Mouse (Mus musculus): ENCODE measurements around the gene Methig1. TPM values are rescaled to one million over a fixed set of nuclear protein-coding genes. Genes with fewer than 3 reads are reported as not detected.
A peak's percentile ranks its signal among the peaks of the same experiment; 100 is the strongest.
"Not testable (repeated sequence)": the region's sequence is repeated elsewhere in the genome, so short reads cannot be mapped to it uniquely, and the experiment has no call there.

The Methig1 gene
- polyA plus RNA-seq, 1 experiment from 2014 or later: 0.62 TPM

- no peak for ATAC-seq (ENCODE audit: low FRiP score)
- Histone ChIP-seq H3K9ac (no peak overlapping the region), H3K27ac (no peak overlapping the region), H3K27me3 (no peaks in the 10 kb centered on the region), H3K9me3 (no peaks in the 10 kb centered on the region), H3K4me2 (no peak overlapping the region), H3K36me3 (no peaks in the 10 kb centered on the region; the same call in 1 of the 2 replicates), H3K4me3 (no peak overlapping the region), H3K4me1 (replicated peaks) (no peaks in the 10 kb centered on the region)
- 65% methylated on average over 14 of the region's 14 CpGs for WGBS
Measured at GRCm38 (mm10) chr15:100346761-100347160, 6.2 kb upstream of the Methig1 start.

- Histone ChIP-seq H3K4me3 (no peak overlapping the region), H3K4me2 (no peak overlapping the region), H3K9ac (no peak overlapping the region), H3K9me3 (no peaks in the 10 kb centered on the region), H3K27me3 (no peaks in the 10 kb centered on the region), H3K27ac (no peak overlapping the region), H3K36me3 (no peaks in the 10 kb centered on the region; the same call in 1 of the 2 replicates), H3K4me1 (replicated peaks) (no peaks in the 10 kb centered on the region)
- WGBS: 52% methylated on average over 2 of the region's 2 CpGs
- ATAC-seq (ENCODE audit: low FRiP score): no peak
Measured at GRCm38 (mm10) chr15:100349496-100349895, 3.5 kb upstream of the Methig1 start.

- Histone ChIP-seq H3K9me3 (no peaks in the 10 kb centered on the region), H3K4me1 (replicated peaks) (no peaks in the 10 kb centered on the region), H3K9ac (no peak overlapping the region), H3K4me3 (no peak overlapping the region), H3K4me2 (no peak overlapping the region), H3K36me3 (no peaks in the 10 kb centered on the region), H3K27ac (no peak overlapping the region), H3K27me3 (no peaks in the 10 kb centered on the region)
- 78% methylated on average over 6 of the region's 6 CpGs for WGBS
- no peak for ATAC-seq (ENCODE audit: low FRiP score)
Measured at GRCm38 (mm10) chr15:100351501-100352060, 1.4 kb upstream of the Methig1 start.

- 94% methylated on average over 11 of the region's 22 CpGs for WGBS
- not testable (repeated sequence) for H3K36me3 ChIP-seq; H3K4me1 ChIP-seq (replicated peaks); H3K9ac ChIP-seq; H3K4me2 ChIP-seq; H3K27me3 ChIP-seq; H3K4me3 ChIP-seq; H3K9me3 ChIP-seq; H3K27ac ChIP-seq; ATAC-seq (ENCODE audit: low FRiP score)
Measured at GRCm38 (mm10) chr15:100353399-100353798, 450 bp downstream of the Methig1 start.

GRCm38 (mm10) chr15:100355876-100356275 is 2.9 kb downstream of the Methig1 start:
- Histone ChIP-seq H3K36me3 (no peaks in the 10 kb centered on the region), H3K4me3 (no peak overlapping the region), H3K27me3 (no peaks in the 10 kb centered on the region), H3K9ac (no peak overlapping the region), H3K9me3 (no peaks in the 10 kb centered on the region), H3K4me1 (replicated peaks) (no peaks in the 10 kb centered on the region), H3K27ac (no peak overlapping the region), H3K4me2 (no peak overlapping the region)
- ATAC-seq (ENCODE audit: low FRiP score): no peak
- 87% methylated on average over 5 of the region's 5 CpGs for WGBS

- no peak for ATAC-seq (ENCODE audit: low FRiP score)
- Histone ChIP-seq H3K27me3 (no peaks in the 10 kb centered on the region), H3K4me3 (no peak within 1 kb of the TSS), H3K4me2 (no peak within 1 kb of the TSS), H3K9ac (no peak within 1 kb of the TSS), H3K4me1 (replicated peaks) (0 out of 2 replicates have a peak, but pooled peaks cover 6% of the 10 kb centered on the region), H3K9me3 (no peaks in the 10 kb centered on the region), H3K27ac (no peak within 1 kb of the TSS), H3K36me3 (no peaks in the 10 kb centered on the region)
- 74% methylated on average over 7 of the region's 7 CpGs for WGBS
Measured at GRCm38 (mm10) chr15:100364242-100364641, 11.3 kb downstream of the Methig1 start, which contains the start of gene Higd1c. Gene Higd1c (plus strand): TSS chr15:100364542.

DNA sequence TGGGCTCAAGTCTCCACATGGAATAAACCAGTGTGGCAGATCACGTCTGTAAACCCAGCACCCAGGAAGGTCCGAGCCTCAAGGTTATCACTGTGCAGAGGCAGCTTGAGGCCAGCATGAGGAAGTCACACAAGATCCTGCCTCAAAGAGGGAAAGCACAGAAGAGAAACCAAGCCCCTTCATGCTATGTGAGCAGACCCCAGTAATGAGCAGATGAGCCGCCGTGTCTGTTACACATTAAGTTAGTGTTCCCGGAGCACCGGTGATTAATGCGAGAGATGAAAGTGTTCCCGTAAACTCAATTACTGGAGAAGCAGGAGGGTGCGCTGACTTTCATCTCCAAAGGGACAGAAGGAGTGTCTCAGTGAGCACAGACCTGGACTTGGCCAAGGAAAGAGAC is 13.0 kb downstream of the Methig1 start:
- whole genome bisulfite sequencing: 52% methylated on average over 9 of the region's 9 CpGs
- H3K9me3 ChIP-seq; H3K36me3 ChIP-seq; H3K4me1 ChIP-seq (replicated peaks); H3K4me3 ChIP-seq; H3K27me3 ChIP-seq; H3K4me2 ChIP-seq; H3K9ac ChIP-seq; ATAC-seq (ENCODE audit: low FRiP score): not testable (repeated sequence)
- H3K27ac ChIP-seq: peak overlapping the region; percentile 48; the same call in 1 of the 2 replicates

DNA sequence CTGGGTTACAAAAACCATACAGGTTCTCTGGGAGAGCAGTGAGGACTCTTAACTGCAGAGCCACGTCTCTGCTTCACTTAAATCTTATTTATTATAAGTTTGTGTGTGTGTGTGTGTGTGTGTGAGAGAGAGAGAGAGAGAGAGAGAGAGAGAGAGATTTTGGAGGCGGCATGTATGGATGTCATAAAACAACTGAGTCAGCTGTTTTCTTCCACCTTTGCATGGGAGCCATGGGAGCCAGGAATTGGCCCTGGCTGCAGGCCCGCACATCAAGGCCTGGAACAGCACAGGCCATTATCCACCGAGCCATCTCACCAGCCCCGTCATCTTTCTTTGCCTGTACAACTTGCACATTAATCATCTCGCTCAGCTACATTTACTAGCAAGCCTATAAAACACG is 14.2 kb downstream of the Methig1 start:
- no peak for ATAC-seq (ENCODE audit: low FRiP score)
- WGBS: 67% methylated on average over 7 of the region's 7 CpGs

GRCm38 (mm10) chr15:100375066-100375465 is 22.1 kb downstream of the Methig1 start:
- Histone ChIP-seq H3K4me2 (no peak overlapping the region), H3K27me3 (no peaks in the 10 kb centered on the region), H3K36me3 (no peaks in the 10 kb centered on the region), H3K9ac (no peak overlapping the region), H3K4me3 (no peak overlapping the region), H3K4me1 (replicated peaks) (no peaks in the 10 kb centered on the region), H3K27ac (no peak overlapping the region), H3K9me3 (no peaks in the 10 kb centered on the region)
- WGBS: 32% methylated on average over 5 of the region's 5 CpGs
- ATAC-seq (ENCODE audit: low FRiP score): no peak

More for the DNA sequence above, 14.2 kb downstream of the Methig1 start:
- H3K9me3 ChIP-seq: no peaks in the 10 kb centered on the region
- no peaks in the 10 kb centered on the region for H3K36me3 ChIP-seq
- no peak overlapping the region for H3K9ac ChIP-seq
- H3K4me3 ChIP-seq: no peak overlapping the region
- H3K4me1 ChIP-seq (replicated peaks): 0 out of 2 replicates have a peak, but pooled peaks cover 6% of the 10 kb centered on the region
- H3K27me3 ChIP-seq: no peaks in the 10 kb centered on the region
- H3K27ac ChIP-seq: no peak overlapping the region
- no peak overlapping the region for H3K4me2 ChIP-seq

GRCm38 (mm10) chr15:100377847-100378505 is 25.0 kb downstream of the Methig1 start:
- not testable (repeated sequence) for H3K4me1 ChIP-seq (replicated peaks); H3K9me3 ChIP-seq; H3K4me2 ChIP-seq; H3K36me3 ChIP-seq; H3K9ac ChIP-seq; H3K27me3 ChIP-seq; ATAC-seq (ENCODE audit: low FRiP score); H3K4me3 ChIP-seq; H3K27ac ChIP-seq
- WGBS: 37% methylated on average over 4 of the region's 9 CpGs

GRCm38 (mm10) chr15:100379658-100380057 is 26.7 kb downstream of the Methig1 start:
- no peak overlapping the region for H3K9ac ChIP-seq
- no peaks in the 10 kb centered on the region for H3K9me3 ChIP-seq
- H3K4me1 ChIP-seq (replicated peaks): no peaks in the 10 kb centered on the region
- H3K27me3 ChIP-seq: no peaks in the 10 kb centered on the region
- ATAC-seq (ENCODE audit: low FRiP score): no peak
- 91% methylated on average over 8 of the region's 8 CpGs for WGBS
- H3K4me2 ChIP-seq: no peak overlapping the region
- H3K4me3 ChIP-seq: no peak overlapping the region
- H3K36me3 ChIP-seq: no peaks in the 10 kb centered on the region
- no peak overlapping the region for H3K27ac ChIP-seq

GRCm38 (mm10) chr15:100380104-100380503 is 27.2 kb downstream of the Methig1 start:
- Histone ChIP-seq H3K27me3 (no peaks in the 10 kb centered on the region), H3K9ac (no peak overlapping the region), H3K9me3 (no peaks in the 10 kb centered on the region), H3K4me3 (no peak overlapping the region), H3K27ac (no peak overlapping the region), H3K4me1 (replicated peaks) (no peaks in the 10 kb centered on the region), H3K4me2 (no peak overlapping the region), H3K36me3 (no peaks in the 10 kb centered on the region)
- 68% methylated on average over 2 of the region's 2 CpGs for WGBS
- no peak for ATAC-seq (ENCODE audit: low FRiP score)

GRCm38 (mm10) chr15:100385705-100386104 is 32.8 kb downstream of the Methig1 start:
- Histone ChIP-seq H3K36me3 (no peaks in the 10 kb centered on the region; the same call in 1 of the 2 replicates), H3K27me3 (no peaks in the 10 kb centered on the region), H3K27ac (no peak overlapping the region), H3K9ac (no peak overlapping the region), H3K9me3 (no peaks in the 10 kb centered on the region), H3K4me2 (no peak overlapping the region), H3K4me1 (replicated peaks) (peaks cover 4% of the 10 kb centered on the region; the same call in 1 of the 2 replicates), H3K4me3 (no peak overlapping the region)
- ATAC-seq (ENCODE audit: low FRiP score): no peak
- WGBS: 94% methylated on average over 9 of the region's 9 CpGs
